Mouse (Mus musculus) testis, adult 10 weeks (tissue): ENCODE results near the gene Nt5e. TPM values are rescaled to one million over a fixed set of nuclear protein-coding genes. Genes with fewer than 3 reads are reported as not detected.

Source experiments
- polyA plus RNA-seq: library from polyadenylated mRNA; stranded (reverse); fragments of 350-450 nt; fragmentation: Illumina TruSeq; extraction: RNeasy Lipid Tissue Mini Kit (QIAGEN cat#74804); gene quantifications from one replicate; pipeline ENCODE4 v1.2.3, GENCODE M21; 2014; ENCODE audit warnings: low read depth, low replicate concordance

Nt5e gene
- polyA plus RNA-seq = 16.8 TPM

GRCm38 (mm10) chr9:88326930-88327901, at the start of gene Nt5e:
TSS of gene Nt5e (plus strand) at chr9:88327197.

Other genes with a start within 250 kb of the Nt5e start
- 69.9 TPM for gene Snx14, start 111.8 kb downstream of the Nt5e start, polyA plus RNA-seq
- 4.6 TPM for gene Gm20537, start 129.4 kb downstream of the Nt5e start, polyA plus RNA-seq
- gene Syncrip, start 155.4 kb downstream of the Nt5e start, polyA plus RNA-seq = 123 TPM
- 34.3 TPM for gene Zfp949, start 220.8 kb downstream of the Nt5e start, polyA plus RNA-seq